ENCODE assay signal across 8 mouse cellular contexts in genomic region chr9:58295766-58296361, GRCm38 (mm10). TPM values are rescaled to one million over a fixed set of nuclear protein-coding genes. Genes with fewer than 3 reads are reported as not detected.
DNase-seq lines count a peak whose midpoint lies in the region; ATAC-seq and TF ChIP-seq lines count a peak whose summit lies in the region.
"Had no signal": no experiment of that assay in that cellular context is flagged by ENCODE, and none has a peak within 500 bp of the region (broad histone marks: within the 10 kb centered on the region; RNA-seq: fewer than 3 reads in every experiment).

No protein-coding gene starts in this region.

- WGBS in forebrain, embryonic 11.5 days = 18% methylated on average over 9 of the region's 9 CpGs
- 55% methylated on average over 9 of the region's 9 CpGs for WGBS in liver, embryonic 14.5 days (ENCODE audit: insufficient replicate concordance)

- no peak overlapping the region for H3K4me2 ChIP-seq in forebrain, embryonic 11.5 days (ENCODE audit: low read depth, low read length, severe bottlenecking)
- H3K4me2 ChIP-seq in liver, embryonic 14.5 days (ENCODE audit: low read depth) = no peak overlapping the region
- H3K4me2 ChIP-seq: neural tube, embryonic 12.5 days had no signal

- H3K4me3 ChIP-seq in forebrain, embryonic 11.5 days (ENCODE audit: low read depth, low read length) = no peak overlapping the region
- H3K4me3 ChIP-seq in liver, embryonic 14.5 days (ENCODE audit: insufficient read depth in 1 of 2, low read depth in 2 of 2, low read length in 2 of 2) = no peak overlapping the region
- no peak overlapping the region for H3K4me3 ChIP-seq in testis, adult 2 months (ENCODE audit: control insufficient read depth, low read depth, low read length)
- H3K4me3 ChIP-seq: neural tube, embryonic 12.5 days had no signal

- no peaks in the 10 kb centered on the region for H3K27me3 ChIP-seq in forebrain, embryonic 11.5 days (ENCODE audit: control insufficient read depth, insufficient read depth, low read length)
- H3K27me3 ChIP-seq in liver, embryonic 14.5 days (ENCODE audit: control insufficient read depth, insufficient read depth, low read length) = no peaks in the 10 kb centered on the region
- H3K27me3 ChIP-seq in testis, adult 2 months (ENCODE audit: control insufficient read depth, insufficient read depth, low read length) = no peaks in the 10 kb centered on the region
- H3K27me3 ChIP-seq: neural tube, embryonic 12.5 days had no signal

- H3K9me3 ChIP-seq in forebrain, embryonic 11.5 days (ENCODE audit: control insufficient read depth, low read length) = no peaks in the 10 kb centered on the region
- H3K9me3 ChIP-seq in liver, embryonic 14.5 days (ENCODE audit: control insufficient read depth, low read length) = no peaks in the 10 kb centered on the region
- H3K9me3 ChIP-seq: neural tube, embryonic 12.5 days had no signal

- no peak; the same call in 1 of the 2 replicates for ATAC-seq in forebrain, embryonic 11.5 days (replicated peaks; ENCODE audit: low FRiP score)
- ATAC-seq in liver, embryonic 14.5 days (ENCODE audit: insufficient read depth) = no peak

- H3K36me3 ChIP-seq in forebrain, embryonic 11.5 days (ENCODE audit: control insufficient read depth, insufficient read depth, low read length) = no peaks in the 10 kb centered on the region
- no peaks in the 10 kb centered on the region for H3K36me3 ChIP-seq in liver, embryonic 14.5 days (replicated peaks; ENCODE audit: control insufficient read depth, insufficient read depth, low read depth)
- no peaks in the 10 kb centered on the region for H3K36me3 ChIP-seq in testis, adult 2 months (ENCODE audit: control insufficient read depth, insufficient read depth, low read length)
- H3K36me3 ChIP-seq: neural tube, embryonic 12.5 days had no signal

- H3K4me1 ChIP-seq in forebrain, embryonic 11.5 days (replicated peaks; ENCODE audit: control insufficient read depth, insufficient read depth, low read length) = peaks cover 6% of the 10 kb centered on the region; the same call in 1 of the 2 replicates
- H3K4me1 ChIP-seq in liver, embryonic 14.5 days (replicated peaks; ENCODE audit: control insufficient read depth in 2 of 2, insufficient read depth in 2 of 2, low read length in 1 of 2) = peaks cover 0 to 6% of the 10 kb centered on the region in 2 experiments; a peak in 2 of 4 replicates
- H3K4me1 ChIP-seq in testis, adult 2 months (ENCODE audit: control insufficient read depth, insufficient read depth, low read length) = no peaks in the 10 kb centered on the region
- H3K4me1 ChIP-seq: neural tube, embryonic 12.5 days had no signal

- 0 out of 2 replicates have a peak overlapping the region, but pooled peaks have one; percentile 18 for H3K27ac ChIP-seq in forebrain, embryonic 11.5 days (ENCODE audit: low read depth, low read length)
- H3K27ac ChIP-seq in liver, embryonic 14.5 days = no peak overlapping the region
- peak overlapping the region; percentile 25; the same call in 1 of the 2 replicates for H3K27ac ChIP-seq in testis, adult 2 months (ENCODE audit: control insufficient read depth, insufficient read depth, low read depth, low read length)
- H3K27ac ChIP-seq: neural tube, embryonic 12.5 days had no signal

- no peak overlapping the region for H3K9ac ChIP-seq in forebrain, embryonic 11.5 days (ENCODE audit: low read length)
- no peak overlapping the region for H3K9ac ChIP-seq in liver, embryonic 14.5 days (replicated peaks)
- H3K9ac ChIP-seq: neural tube, embryonic 12.5 days had no signal

- TF ChIP-seq POLR2A in testis, adult 2 months (IDR thresholded peaks at IDR 0.05; ENCODE audit: control insufficient read depth, low read depth, low read length) = no peak

- peak; percentile 61 for DNase-seq in embryo, embryonic 10 days (ENCODE audit: low spot score)
- no peak for DNase-seq in forebrain, embryonic 11.5 days (ENCODE audit: low spot score)
- peak; percentile 66 for DNase-seq in heart, postnatal 4 days
- DNase-seq in liver, embryonic 14.5 days (ENCODE audit: low read depth in 3 of 3, low spot score in 3 of 3) = no peak
- DNase-seq in cerebellum, adult 11-12 months = no peak
- no peak for DNase-seq in frontal cortex, postnatal 10 days (ENCODE audit: low spot score in 2 of 2)

- TF ChIP-seq EP300 in liver, embryonic 14.5 days (IDR thresholded peaks at IDR 0.05; ENCODE audit: low read depth) = no peak

- 0 out of 2 replicates have a peak, but pooled peaks have one; percentile 9 for TF ChIP-seq CTCF in liver, embryonic 14.5 days (IDR thresholded peaks at IDR 0.05; ENCODE audit: low read depth)
- peak; percentile 20; the same call in 1 of the 2 replicates for TF ChIP-seq CTCF in testis, adult 2 months (IDR thresholded peaks at IDR 0.05; ENCODE audit: control insufficient read depth, insufficient read depth, insufficient replicate concordance, low read depth, low read length)

RNA-seq across cellular contexts. Expression of gene Loxl1, which starts 17.1 kb away (rescaled TPM):
- polyA plus RNA-seq in forebrain, embryonic 11.5 days (2014; fragmentation: Nextera tagmentation; extraction: Ambion mirVana) = 10.2 and 13.0 TPM in 2 replicates
- 10 to 100 TPM; 77.2 to 87.1 TPM for total RNA-seq in heart, postnatal 4 days (2021)
- polyA plus RNA-seq in liver, embryonic 14.5 days (2012; rRNA removed) = 0.89 and 1.2 TPM in 2 replicates
- polyA plus RNA-seq in liver, embryonic 14.5 days (2014; fragmentation: Nextera tagmentation; extraction: Ambion mirVana) = 0.80 and 1.1 TPM in 2 replicates
- polyA plus RNA-seq in testis, adult 2 months (2012; rRNA removed) = 18.5 and 21.0 TPM in 2 replicates

RNA-seq across cellular contexts. Expression of gene Stoml1, which starts 42.9 kb away (rescaled TPM):
- 37.6 and 39.4 TPM in 2 replicates for polyA plus RNA-seq in forebrain, embryonic 11.5 days (2014; fragmentation: Nextera tagmentation; extraction: Ambion mirVana)
- 10 to 100 TPM; 14.2 to 17.1 TPM for total RNA-seq in heart, postnatal 4 days (2021)
- 4.1 and 4.8 TPM in 2 replicates for polyA plus RNA-seq in liver, embryonic 14.5 days (2012; rRNA removed)
- 2.5 and 3.8 TPM in 2 replicates for polyA plus RNA-seq in liver, embryonic 14.5 days (2014; fragmentation: Nextera tagmentation; extraction: Ambion mirVana)
- 11.0 and 11.5 TPM in 2 replicates for polyA plus RNA-seq in testis, adult 2 months (2012; rRNA removed)

RNA-seq across cellular contexts. Expression of gene Pml, which starts 46.3 kb away (rescaled TPM):
- polyA plus RNA-seq in forebrain, embryonic 11.5 days (2014; fragmentation: Nextera tagmentation; extraction: Ambion mirVana) = 13.6 and 13.7 TPM in 2 replicates
- 10 to 100 TPM; 15.3 to 17.6 TPM for total RNA-seq in heart, postnatal 4 days (2021)
- 16.7 and 17.6 TPM in 2 replicates for polyA plus RNA-seq in liver, embryonic 14.5 days (2012; rRNA removed)
- polyA plus RNA-seq in liver, embryonic 14.5 days (2014; fragmentation: Nextera tagmentation; extraction: Ambion mirVana) = 17.1 and 19.3 TPM in 2 replicates
- polyA plus RNA-seq in testis, adult 2 months (2012; rRNA removed) = 1.8 and 2.9 TPM in 2 replicates

Comparison
In these comparisons a context has a peak if more than half of its experiments do, and no peak if none do; other contexts are left out.
1. DNase-seq: peak in embryo, embryonic 10 days (single experiment) and heart, postnatal 4 days (single experiment); none in forebrain, embryonic 11.5 days (single experiment), liver, embryonic 14.5 days (0 of 3), cerebellum, adult 11-12 months (single experiment) and frontal cortex, postnatal 10 days (0 of 2).